Mouse (Mus musculus) embryonic facial prominence, embryonic 14.5 days (tissue): ENCODE results near the gene Sepsecs. TPM values are rescaled to one million over a fixed set of nuclear protein-coding genes. Genes with fewer than 3 reads are reported as not detected.

ENCODE experiments used
- ATAC-seq: fragments of 200-750 bp; cut with Nextera tagmentation; 2 replicates; pipeline ENCODE4 v1.8.0; 2017; ENCODE audit warnings: low read depth, moderate number of reproducible peaks, moderate TSS enrichment
- DNase-seq: peaks from one replicate; pipeline ENCODE4 v3.0.0-alpha.2; 2015; ENCODE audit warnings: low spot score
- H3K27ac ChIP-seq: fragments of 300-500 bp; sonication (generic); replicated peaks from 2 replicates; pipeline ENCODE4 v1.5.1; 2014; ENCODE audit warnings: low read depth, mild to moderate bottlenecking, low read length, moderate library complexity
- H3K27me3 ChIP-seq: fragments of 300-500 bp; sonication (generic); replicated peaks from 2 replicates; pipeline ENCODE4 v1.6.1; 2014; ENCODE audit warnings: low read length; ENCODE audit not compliant: control insufficient read depth, insufficient read depth
- H3K36me3 ChIP-seq: fragments of 300-500 bp; sonication (generic); 2 replicates; pipeline ENCODE4 v1.6.1; 2014; ENCODE audit warnings: low read length, mixed read lengths; ENCODE audit not compliant: control insufficient read depth, insufficient read depth
- H3K4me1 ChIP-seq: fragments of 300-500 bp; sonication (generic); 2 replicates; pipeline ENCODE4 v1.6.1; 2014; ENCODE audit warnings: antibody characterized with exemption, low read length; ENCODE audit not compliant: control insufficient read depth, insufficient read depth
- H3K4me2 ChIP-seq: fragments of 300-500 bp; sonication (generic); 2 replicates; pipeline ENCODE4 v1.6.1; 2014; ENCODE audit warnings: low read depth, mild to moderate bottlenecking, low read length, moderate library complexity, mixed read lengths
- H3K4me3 ChIP-seq: fragments of 300-500 bp; sonication (generic); 2 replicates; pipeline ENCODE4 v1.5.1; 2014; ENCODE audit warnings: low read depth, mild to moderate bottlenecking, low read length
- H3K9ac ChIP-seq: fragments of 300-500 bp; sonication (generic); 2 replicates; pipeline ENCODE4 v1.6.1; 2014; ENCODE audit warnings: low read depth, mild to moderate bottlenecking, low read length, moderate library complexity, mixed read lengths
- H3K9me3 ChIP-seq: fragments of 300-500 bp; sonication (generic); 2 replicates; pipeline ENCODE4 v1.6.1; 2016; ENCODE audit warnings: low read length; ENCODE audit not compliant: control insufficient read depth
- WGBS: fragments of 180-500 bp; shearing (Covaris S2); extraction: QIAGEN DNeasy Blood & Tissue Kit; methylation state at CpG from one replicate; pipeline ENCODE4 v1.1.7; 2014; 5-methylcytosine and 5-hydroxymethylcytosine counted together
- polyA plus RNA-seq: library from polyadenylated mRNA; unstranded; fragments of >200 nt; fragmentation: Nextera tagmentation; extraction: Ambion mirVana; gene quantifications from 2 replicates; pipeline ENCODE4 v1.2.1, GENCODE M21; 2014

The Sepsecs gene
- polyA plus RNA-seq, 1 experiment from 2014 or later, result 9.8 TPM

DNA sequence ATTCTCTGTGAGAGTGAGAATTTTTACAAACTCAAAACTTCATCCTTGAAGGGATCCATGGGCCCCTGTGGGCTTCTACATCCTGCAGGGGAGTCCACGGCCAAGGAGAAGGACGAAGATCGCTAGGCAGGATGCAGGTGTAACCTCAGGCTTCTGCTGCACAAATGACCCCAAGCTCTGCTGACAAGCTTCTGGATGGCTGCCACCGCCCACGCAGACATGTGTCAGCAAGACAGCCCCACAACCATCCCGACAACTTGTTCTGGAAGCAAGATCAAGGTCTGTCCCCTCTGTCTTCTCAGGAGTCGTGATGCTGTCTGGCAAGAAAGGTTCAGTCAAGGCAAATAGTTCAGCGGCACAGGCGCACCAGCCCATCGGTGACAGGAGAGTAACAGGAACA is 59.8 kb downstream of the Sepsecs start:
- Histone ChIP-seq H3K4me3 (no peak overlapping the region), H3K9me3 (peaks cover 11% of the 10 kb centered on the region), H3K27ac (no peak overlapping the region), H3K4me1 (peaks cover 4% of the 10 kb centered on the region), H3K36me3 (no peaks in the 10 kb centered on the region), H3K9ac (no peak overlapping the region), H3K27me3 (no peaks in the 10 kb centered on the region), H3K4me2 (no peak overlapping the region)
- peak; percentile 43 for DNase-seq
- 0 out of 2 replicates have a peak, but pooled peaks have one; percentile 42 for ATAC-seq
- WGBS, result 63% methylated on average over 10 of the region's 10 CpGs

DNA sequence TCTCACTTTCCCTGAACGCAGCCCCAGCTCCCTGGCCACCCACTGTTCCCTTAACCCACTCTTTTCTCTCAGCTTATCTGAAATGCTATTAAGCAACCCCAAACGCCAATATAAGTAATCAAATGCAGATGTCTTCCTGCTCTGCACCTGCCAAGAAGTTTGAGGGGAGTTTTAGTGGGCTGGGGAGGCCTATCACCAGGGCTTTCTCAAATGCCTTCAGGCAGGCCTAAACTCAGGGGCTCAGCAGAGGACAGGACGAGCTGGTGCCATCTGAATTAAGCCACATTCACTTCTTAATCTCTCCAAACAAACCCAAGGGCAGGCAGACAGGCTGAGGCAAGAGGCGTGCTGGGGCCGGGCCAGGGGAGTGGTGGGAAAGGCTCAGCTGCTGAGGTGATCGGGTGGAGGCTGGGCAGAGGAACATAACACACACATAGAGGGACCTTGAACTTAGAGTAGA is 64.9 kb downstream of the Sepsecs start:
- 22% methylated on average over 6 of the region's 6 CpGs for WGBS
- peak; percentile 88 for ATAC-seq
- Histone ChIP-seq H3K4me1 (peaks cover 10% of the 10 kb centered on the region), H3K27me3 (no peaks in the 10 kb centered on the region), H3K4me2 (no peak overlapping the region), H3K9ac (no peak overlapping the region), H3K9me3 (peaks cover 11% of the 10 kb centered on the region), H3K36me3 (no peaks in the 10 kb centered on the region), H3K27ac (no peak overlapping the region; the same call in 1 of the 2 replicates), H3K4me3 (no peak overlapping the region)
- DNase-seq, result peak; percentile 83

DNA sequence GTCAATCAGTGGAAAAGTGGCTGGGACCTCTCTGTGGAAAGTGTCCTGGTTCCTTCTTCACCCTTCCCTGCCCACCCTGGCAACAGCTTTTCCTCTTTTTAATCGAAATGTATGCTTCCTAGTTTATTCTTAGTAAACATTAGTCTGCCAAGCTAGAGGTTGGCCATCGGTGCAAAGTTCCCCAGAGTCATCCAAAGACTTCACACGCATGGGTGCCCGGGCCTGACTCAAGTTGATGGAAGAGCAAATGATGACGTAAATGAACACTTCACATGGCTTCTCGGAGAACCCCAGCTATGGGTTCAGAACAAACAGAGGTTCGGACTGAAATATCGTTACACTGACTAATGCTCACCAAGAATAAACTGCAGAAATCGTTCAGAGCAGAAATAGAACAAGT is 78.9 kb downstream of the Sepsecs start:
- Histone ChIP-seq H3K4me2 (no peak overlapping the region), H3K4me1 (no peaks in the 10 kb centered on the region), H3K4me3 (no peak overlapping the region), H3K9ac (no peak overlapping the region), H3K27me3 (no peaks in the 10 kb centered on the region), H3K9me3 (no peaks in the 10 kb centered on the region), H3K27ac (no peak overlapping the region), H3K36me3 (no peaks in the 10 kb centered on the region)
- ATAC-seq (no peak), DNase-seq (no peak)
- WGBS, result 90% methylated on average over 9 of the region's 9 CpGs

Other genes starting within 250 kb of the Sepsecs start
- gene Ccdc149, start 198.2 kb downstream of the Sepsecs start, polyA plus RNA-seq, result 3.3 and 3.8 TPM in 2 replicates
- gene Lgi2, start 103.2 kb downstream of the Sepsecs start, polyA plus RNA-seq, result 9.6 and 9.8 TPM in 2 replicates
- gene Pi4k2b, start 71.9 kb upstream of the Sepsecs start, polyA plus RNA-seq, result 25.3 and 25.6 TPM in 2 replicates
- gene Zcchc4, start 105.7 kb upstream of the Sepsecs start, polyA plus RNA-seq, result 9.7 and 12.9 TPM in 2 replicates
- gene Anapc4, start 164.3 kb upstream of the Sepsecs start, polyA plus RNA-seq, result 103 and 118 TPM in 2 replicates